Mouse (Mus musculus): ENCODE measurements at regions not wholly inside any gene's neighbourhood (a gene's known extent, or its start where the extent isn't known, plus 50 kb on each side); places are given as distances from the start of the nearest gene placed in this dataset.
A peak's percentile ranks its signal among the peaks of the same experiment; 100 is the strongest.

DNA sequence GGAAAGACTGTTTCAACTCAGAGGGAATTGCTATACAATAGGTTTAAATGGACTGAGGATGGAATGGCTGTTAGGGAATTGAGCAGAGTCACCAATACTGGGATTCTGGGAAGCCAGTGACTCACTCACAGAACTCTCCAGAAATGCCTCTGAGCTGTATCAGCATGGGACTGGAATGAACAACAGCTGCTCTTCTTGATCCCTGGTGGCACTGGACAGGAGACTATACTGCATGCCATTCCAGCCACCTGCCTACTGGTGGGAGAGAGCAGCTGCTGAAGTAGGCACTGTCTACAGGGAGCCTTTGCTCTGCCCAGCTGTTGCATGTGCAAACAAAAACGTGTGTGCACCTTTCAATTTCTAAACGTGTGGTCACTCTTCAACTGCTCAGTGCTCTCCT, 329.2 kb downstream of the Gadd45g start:
- H3K4me3 ChIP-seq = no peak overlapping the region
- no peak overlapping the region for H3K4me2 ChIP-seq (replicated peaks)
- H3K9me3 ChIP-seq = no peaks in the 10 kb centered on the region
- H3K9ac ChIP-seq = no peak overlapping the region
- ATAC-seq (ENCODE audit: low FRiP score, low read depth) = peak; percentile 75; the same call in 1 of the 2 replicates
- H3K27me3 ChIP-seq = no peaks in the 10 kb centered on the region
- WGBS = 43% methylated on average over 2 of the region's 2 CpGs
- H3K4me1 ChIP-seq = no peaks in the 10 kb centered on the region
- H3K27ac ChIP-seq = no peak overlapping the region
- H3K36me3 ChIP-seq = no peaks in the 10 kb centered on the region

DNA sequence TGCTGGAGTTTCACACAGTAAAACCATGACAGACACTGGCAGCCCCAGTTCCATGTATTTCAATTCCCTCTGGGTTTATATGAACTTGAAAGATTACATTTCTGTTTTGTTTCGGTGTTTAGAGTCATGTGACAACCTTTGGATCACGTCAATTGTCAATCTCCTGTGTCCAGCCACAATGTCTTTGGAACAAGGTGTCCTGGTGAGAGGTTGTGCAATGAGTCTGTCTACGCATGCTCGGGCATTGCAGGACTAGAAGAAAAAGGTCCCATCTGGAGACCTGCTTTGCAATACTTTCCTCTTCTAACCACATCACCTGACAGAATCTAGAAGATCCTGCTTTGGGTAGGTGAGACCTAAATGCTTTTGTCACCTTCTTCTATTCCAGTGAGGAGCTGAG, 333.5 kb downstream of the Gadd45g start:
- WGBS = 86% methylated on average over 4 of the region's 4 CpGs
- H3K27me3 ChIP-seq = no peaks in the 10 kb centered on the region
- ATAC-seq (ENCODE audit: low FRiP score, low read depth) = no peak
- no peak overlapping the region for H3K27ac ChIP-seq
- H3K9ac ChIP-seq = no peak overlapping the region
- H3K4me3 ChIP-seq = no peak overlapping the region
- H3K36me3 ChIP-seq = no peaks in the 10 kb centered on the region
- H3K4me1 ChIP-seq = no peaks in the 10 kb centered on the region
- H3K9me3 ChIP-seq = no peaks in the 10 kb centered on the region
- H3K4me2 ChIP-seq (replicated peaks) = no peak overlapping the region

DNA sequence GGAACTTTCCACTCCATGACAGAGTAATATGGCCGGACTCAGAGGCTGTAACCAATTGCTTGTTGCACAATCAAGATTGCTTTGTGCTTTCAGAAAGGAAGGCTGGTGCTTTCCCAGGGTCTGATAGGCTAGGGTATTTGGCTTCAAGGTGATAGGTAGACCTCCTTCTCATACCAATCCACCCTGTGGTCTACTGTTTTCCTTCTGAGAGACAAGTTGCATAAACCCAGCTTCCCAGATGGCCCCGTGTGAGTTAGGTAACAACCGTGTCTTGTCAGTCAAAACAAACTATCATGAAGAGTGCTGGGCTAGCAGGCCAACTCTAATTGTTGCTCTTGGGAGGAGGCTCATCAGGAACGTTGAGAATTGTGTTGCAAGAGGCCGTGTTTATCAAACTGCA, 337.2 kb downstream of the Gadd45g start:
- Histone ChIP-seq H3K4me3 (no peak overlapping the region), H3K27me3 (no peaks in the 10 kb centered on the region), H3K36me3 (no peaks in the 10 kb centered on the region), H3K9ac (no peak overlapping the region), H3K9me3 (no peaks in the 10 kb centered on the region), H3K27ac (no peak overlapping the region), H3K4me2 (replicated peaks) (no peak overlapping the region), H3K4me1 (no peaks in the 10 kb centered on the region)
- ATAC-seq (ENCODE audit: low FRiP score, low read depth) = no peak
- 74% methylated on average over 5 of the region's 5 CpGs for WGBS

DNA sequence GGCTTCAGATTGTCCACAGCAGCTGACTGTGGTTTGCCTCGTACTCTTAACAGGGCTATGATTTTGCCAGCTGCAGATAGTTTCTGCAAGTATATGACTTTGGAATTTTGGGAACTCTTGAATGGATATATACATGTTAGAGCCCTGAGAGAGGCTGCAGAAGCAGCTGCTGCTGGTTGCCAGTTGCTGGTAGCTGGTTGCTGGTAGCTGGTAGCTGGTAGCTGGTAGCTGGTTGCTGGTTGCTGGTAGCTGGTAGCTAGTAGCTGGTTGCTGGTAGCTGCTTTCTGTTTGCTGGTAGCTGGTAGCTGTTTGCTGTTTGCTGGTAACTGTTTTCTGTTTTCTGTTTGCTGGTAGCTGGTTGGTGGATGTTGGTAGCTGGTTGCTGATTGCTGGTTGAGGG, 339.1 kb downstream of the Gadd45g start:
- no peaks in the 10 kb centered on the region for H3K27me3 ChIP-seq
- no peak overlapping the region for H3K4me3 ChIP-seq
- WGBS = 62% methylated on average over 1 of the region's 1 CpGs
- H3K4me1 ChIP-seq = no peaks in the 10 kb centered on the region
- H3K9ac ChIP-seq = no peak overlapping the region
- no peaks in the 10 kb centered on the region for H3K36me3 ChIP-seq
- no peak overlapping the region for H3K4me2 ChIP-seq (replicated peaks)
- no peaks in the 10 kb centered on the region for H3K9me3 ChIP-seq
- no peak overlapping the region for H3K27ac ChIP-seq
- ATAC-seq (ENCODE audit: low FRiP score, low read depth) = no peak

- 85% methylated on average over 8 of the region's 8 CpGs for WGBS
Observed at GRCm38 (mm10) chr13:52187841-52188604, 341.5 kb downstream of the Gadd45g start.

DNA sequence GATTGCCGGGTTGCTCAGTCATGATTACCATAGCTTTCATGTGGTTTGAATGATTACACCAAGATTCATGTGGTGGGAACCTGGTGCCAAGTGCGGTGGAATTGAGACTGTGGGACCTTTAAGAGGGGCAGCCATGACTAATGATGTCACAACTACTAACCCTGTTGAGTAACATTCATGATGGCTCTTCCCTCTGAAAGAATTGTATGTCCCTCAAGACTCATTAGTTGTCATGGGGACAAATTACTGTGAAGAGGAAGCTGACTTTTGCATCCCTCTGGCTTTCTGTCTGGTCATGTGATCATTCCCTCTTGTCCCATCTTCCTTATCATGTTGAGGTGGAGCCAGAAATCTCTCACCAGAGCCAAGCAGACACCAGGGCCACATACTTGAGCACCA, 342.1 kb downstream of the Gadd45g start:
- Histone ChIP-seq H3K9ac (no peak overlapping the region), H3K4me2 (replicated peaks) (no peak overlapping the region), H3K27me3 (no peaks in the 10 kb centered on the region), H3K9me3 (no peaks in the 10 kb centered on the region), H3K4me1 (no peaks in the 10 kb centered on the region), H3K27ac (no peak overlapping the region), H3K36me3 (no peaks in the 10 kb centered on the region), H3K4me3 (no peak overlapping the region)
- 76% methylated on average over 2 of the region's 2 CpGs for WGBS
- no peak for ATAC-seq (ENCODE audit: low FRiP score, low read depth)

More at GRCm38 (mm10) chr13:52187841-52188604, 341.5 kb downstream of the Gadd45g start:
- no peak for ATAC-seq (ENCODE audit: low FRiP score, low read depth)
- H3K27me3 ChIP-seq = no peaks in the 10 kb centered on the region
- no peak overlapping the region for H3K4me3 ChIP-seq
- no peaks in the 10 kb centered on the region for H3K9me3 ChIP-seq
- H3K9ac ChIP-seq = no peak overlapping the region
- no peaks in the 10 kb centered on the region for H3K36me3 ChIP-seq
- no peaks in the 10 kb centered on the region for H3K4me1 ChIP-seq
- H3K27ac ChIP-seq = no peak overlapping the region
- no peak overlapping the region for H3K4me2 ChIP-seq (replicated peaks)

- H3K4me3 ChIP-seq = no peak overlapping the region
- H3K27me3 ChIP-seq = no peaks in the 10 kb centered on the region
- no peak overlapping the region for H3K4me2 ChIP-seq (replicated peaks)
- H3K4me1 ChIP-seq = no peaks in the 10 kb centered on the region
- WGBS = 76% methylated on average over 10 of the region's 10 CpGs
- H3K9ac ChIP-seq = no peak overlapping the region
- no peaks in the 10 kb centered on the region for H3K36me3 ChIP-seq
- H3K9me3 ChIP-seq = no peaks in the 10 kb centered on the region
- ATAC-seq (ENCODE audit: low FRiP score, low read depth) = no peak
- H3K27ac ChIP-seq = no peak overlapping the region
Observed at GRCm38 (mm10) chr13:52189382-52189923, 341.6 kb downstream of the Diras2 start.

GRCm38 (mm10) chr13:52190256-52190655, 340.8 kb downstream of the Diras2 start:
- H3K4me3 ChIP-seq = no peak overlapping the region
- no peaks in the 10 kb centered on the region for H3K9me3 ChIP-seq
- no peak for ATAC-seq (ENCODE audit: low FRiP score, low read depth)
- no peaks in the 10 kb centered on the region for H3K4me1 ChIP-seq
- H3K9ac ChIP-seq = no peak overlapping the region
- no peaks in the 10 kb centered on the region for H3K27me3 ChIP-seq
- 71% methylated on average over 9 of the region's 9 CpGs for WGBS
- H3K4me2 ChIP-seq (replicated peaks) = no peak overlapping the region
- H3K27ac ChIP-seq = no peak overlapping the region
- no peaks in the 10 kb centered on the region for H3K36me3 ChIP-seq

DNA sequence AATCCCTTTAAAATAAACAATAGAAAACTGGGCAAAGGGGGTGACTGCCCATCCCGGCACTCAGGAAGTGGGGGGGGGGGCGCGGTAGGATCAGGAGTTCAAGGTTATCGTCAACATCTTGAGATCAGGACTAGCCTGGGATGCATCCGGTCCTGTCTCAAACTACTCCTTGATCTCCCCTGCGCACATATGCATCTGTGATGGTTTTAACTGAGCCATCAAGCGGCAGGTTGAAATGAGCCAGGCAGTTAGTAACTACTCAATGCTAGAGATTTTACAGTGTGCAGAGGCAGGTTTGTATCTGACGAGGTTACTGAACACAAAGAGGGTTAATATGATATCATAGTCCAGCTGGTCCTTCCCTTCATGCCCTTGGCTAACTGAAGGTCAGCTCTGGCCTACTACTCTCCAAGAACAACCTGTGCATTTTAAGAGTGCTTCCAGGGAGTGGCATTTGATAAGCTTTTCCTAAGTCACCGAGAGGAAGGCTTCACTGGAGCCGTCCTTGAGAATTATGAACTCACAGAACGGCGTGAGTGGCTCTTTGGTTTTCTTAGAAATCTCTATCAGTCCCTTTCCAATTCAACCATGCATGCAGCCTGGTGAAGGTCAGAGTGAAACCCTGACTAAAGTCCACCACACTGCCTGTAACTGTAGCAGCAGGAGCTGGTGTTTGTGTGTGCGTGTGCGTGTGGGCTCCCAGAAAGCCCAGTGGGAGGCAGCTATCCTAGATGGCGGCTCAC, 340.1 kb downstream of the Diras2 start:
- H3K27ac ChIP-seq = no peak overlapping the region
- ATAC-seq (ENCODE audit: low FRiP score, low read depth) = no peak
- no peaks in the 10 kb centered on the region for H3K9me3 ChIP-seq
- H3K4me1 ChIP-seq = no peaks in the 10 kb centered on the region
- H3K4me2 ChIP-seq (replicated peaks) = no peak overlapping the region
- no peaks in the 10 kb centered on the region for H3K27me3 ChIP-seq
- no peak overlapping the region for H3K4me3 ChIP-seq
- WGBS = 85% methylated on average over 15 of the region's 15 CpGs
- H3K9ac ChIP-seq = no peak overlapping the region
- no peaks in the 10 kb centered on the region for H3K36me3 ChIP-seq

- no peak overlapping the region for H3K9ac ChIP-seq
- H3K27me3 ChIP-seq = no peaks in the 10 kb centered on the region
- H3K4me2 ChIP-seq (replicated peaks) = no peak overlapping the region
- H3K27ac ChIP-seq = no peak overlapping the region
- no peak for ATAC-seq (ENCODE audit: low FRiP score, low read depth)
- no peaks in the 10 kb centered on the region for H3K36me3 ChIP-seq
- no peak overlapping the region for H3K4me3 ChIP-seq
- H3K4me1 ChIP-seq = no peaks in the 10 kb centered on the region
- 77% methylated on average over 5 of the region's 5 CpGs for WGBS
- H3K9me3 ChIP-seq = no peaks in the 10 kb centered on the region
Observed at GRCm38 (mm10) chr13:52196917-52197316, 334.2 kb downstream of the Diras2 start.

DNA sequence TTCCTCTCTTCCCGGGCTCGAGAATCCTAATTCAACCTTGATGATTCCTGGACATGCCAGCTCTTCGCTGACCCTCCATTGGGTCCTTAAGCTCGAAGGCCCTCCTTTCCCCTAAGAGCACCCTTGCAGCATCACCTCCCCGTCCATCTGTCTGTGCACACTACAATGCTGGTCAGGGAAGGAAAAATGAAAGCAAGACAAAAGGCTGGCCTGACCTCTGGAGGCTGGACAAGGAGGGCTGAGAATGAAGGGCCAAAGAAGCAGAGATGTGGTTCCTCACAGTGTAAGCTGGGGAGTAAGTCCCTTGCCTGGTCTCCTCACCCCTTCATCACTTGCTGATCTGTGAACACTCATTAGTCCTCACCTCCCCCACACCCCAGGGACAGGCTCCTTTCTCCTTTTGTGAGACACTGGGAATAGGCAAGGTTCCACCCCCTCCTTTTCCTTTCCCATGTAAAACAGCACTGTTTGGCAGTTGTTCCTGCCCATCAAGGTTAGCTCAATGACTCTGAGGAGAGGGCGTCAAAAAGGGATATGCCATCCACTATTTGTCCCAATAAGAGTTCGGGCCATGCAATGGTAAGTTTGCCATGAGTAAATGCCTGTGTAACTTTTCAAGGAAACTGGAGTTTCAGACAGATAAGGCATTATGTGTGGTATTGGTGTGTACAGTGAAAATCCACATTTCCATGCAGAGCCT, 332.3 kb downstream of the Diras2 start:
- no peaks in the 10 kb centered on the region for H3K9me3 ChIP-seq
- no peak overlapping the region for H3K4me3 ChIP-seq
- no peak overlapping the region for H3K4me2 ChIP-seq (replicated peaks)
- no peaks in the 10 kb centered on the region for H3K4me1 ChIP-seq
- H3K27me3 ChIP-seq = no peaks in the 10 kb centered on the region
- no peaks in the 10 kb centered on the region for H3K36me3 ChIP-seq
- H3K27ac ChIP-seq = no peak overlapping the region
- H3K9ac ChIP-seq = no peak overlapping the region
- no peak for ATAC-seq (ENCODE audit: low FRiP score, low read depth)
- 81% methylated on average over 7 of the region's 7 CpGs for WGBS

- Histone ChIP-seq H3K9me3 (no peaks in the 10 kb centered on the region), H3K27me3 (no peaks in the 10 kb centered on the region), H3K27ac (no peak overlapping the region), H3K9ac (no peak overlapping the region), H3K4me1 (no peaks in the 10 kb centered on the region), H3K4me2 (replicated peaks) (no peak overlapping the region), H3K4me3 (no peak overlapping the region), H3K36me3 (no peaks in the 10 kb centered on the region)
- 72% methylated on average over 1 of the region's 1 CpGs for WGBS
- ATAC-seq (ENCODE audit: low FRiP score, low read depth) = no peak
Observed at GRCm38 (mm10) chr13:52202372-52202771, 328.7 kb downstream of the Diras2 start.
